Mouse (Mus musculus) embryonic facial prominence, embryonic 15.5 days (tissue): ENCODE measurements at regions not wholly inside any gene's neighbourhood (a gene's known extent, or its start where the extent isn't known, plus 50 kb on each side); places are given as distances from the start of the nearest gene placed in this dataset.

ENCODE experiments used
- ATAC-seq: fragments of 200-750 bp; cut with Nextera tagmentation; 2 replicates; pipeline ENCODE4 v1.8.0; 2017; ENCODE audit warnings: low read depth, moderate TSS enrichment; ENCODE audit not compliant: insufficient number of reproducible peaks, low FRiP score, low TSS enrichment
- H3K27ac ChIP-seq: fragments of 300-500 bp; sonication (generic); replicated peaks from 2 replicates; pipeline ENCODE4 v1.5.1; 2015; ENCODE audit warnings: mild to moderate bottlenecking, inconsistent platforms
- H3K27me3 ChIP-seq: fragments of 300-500 bp; sonication (generic); 2 replicates; pipeline ENCODE4 v1.6.1; 2015; ENCODE audit warnings: inconsistent platforms
- H3K36me3 ChIP-seq: fragments of 300-500 bp; sonication (generic); 2 replicates; pipeline ENCODE4 v1.6.1; 2015; ENCODE audit warnings: mild to moderate bottlenecking, inconsistent platforms
- H3K4me1 ChIP-seq: fragments of 300-500 bp; sonication (generic); 2 replicates; pipeline ENCODE4 v1.6.1; 2015; ENCODE audit warnings: inconsistent platforms
- H3K4me2 ChIP-seq: fragments of 300-500 bp; sonication (generic); replicated peaks from 2 replicates; pipeline ENCODE4 v1.6.1; 2015; ENCODE audit warnings: mild to moderate bottlenecking, inconsistent platforms
- H3K4me3 ChIP-seq: fragments of 300-500 bp; sonication (generic); replicated peaks from 2 replicates; pipeline ENCODE4 v1.5.1; 2015; ENCODE audit warnings: mild to moderate bottlenecking, inconsistent platforms
- H3K9ac ChIP-seq: fragments of 300-500 bp; sonication (generic); 2 replicates; pipeline ENCODE4 v1.6.1; 2015; ENCODE audit warnings: inconsistent platforms
- H3K9me3 ChIP-seq: fragments of 300-500 bp; sonication (generic); replicated peaks from 2 replicates; pipeline ENCODE4 v1.6.1; 2016; ENCODE audit warnings: inconsistent platforms
- WGBS: fragments of 180-500 bp; shearing (Covaris S2); methylation state at CpG from one replicate; pipeline ENCODE4 v1.1.7; 2015; 5-methylcytosine and 5-hydroxymethylcytosine counted together

DNA sequence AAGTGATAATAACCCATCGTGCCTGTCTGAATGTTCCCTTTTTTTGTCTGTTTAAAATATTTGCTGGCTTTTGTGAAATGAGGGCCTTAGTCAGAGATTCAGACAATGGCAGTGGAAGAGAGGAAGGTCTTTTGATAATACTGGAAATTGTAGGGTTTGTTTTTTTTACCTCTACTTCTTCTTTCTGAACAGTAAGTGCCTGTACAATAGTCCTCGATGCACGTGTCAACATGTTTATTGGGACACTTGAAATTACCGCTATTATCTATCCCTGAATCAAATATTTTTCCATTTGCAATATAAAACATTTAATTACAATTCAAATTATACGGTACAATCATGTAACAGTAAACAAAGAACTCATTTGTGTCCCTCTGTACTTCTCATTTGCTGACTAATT, 733.5 kb downstream of the Fam19a2 start:
- ATAC-seq = no peak
- WGBS = 75% methylated on average over 5 of the region's 5 CpGs
- Histone ChIP-seq H3K4me2 (no peak overlapping the region), H3K9ac (no peak overlapping the region), H3K4me3 (no peak overlapping the region), H3K4me1 (no peaks in the 10 kb centered on the region), H3K9me3 (no peaks in the 10 kb centered on the region), H3K36me3 (no peaks in the 10 kb centered on the region), H3K27me3 (no peaks in the 10 kb centered on the region), H3K27ac (no peak overlapping the region)

DNA sequence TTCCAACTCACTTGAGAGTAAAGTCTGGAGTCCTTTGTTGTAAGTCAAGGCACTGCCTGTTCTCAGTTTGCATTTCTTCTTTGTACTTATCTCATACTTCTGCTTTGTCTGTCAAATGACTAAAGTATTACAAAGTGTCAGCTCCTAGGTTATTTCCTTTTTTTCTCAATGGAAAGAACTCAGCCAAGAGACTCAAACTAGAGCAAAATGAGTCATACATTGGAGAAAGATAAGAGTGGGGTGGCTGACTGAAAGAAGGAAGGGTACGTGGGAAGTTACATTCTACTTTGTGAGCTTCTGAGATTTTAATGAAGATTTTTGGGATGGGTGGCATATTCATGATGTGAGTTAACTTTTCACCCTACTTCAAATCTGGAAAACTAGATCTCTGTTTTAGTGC, 735.2 kb downstream of the Fam19a2 start:
- ATAC-seq = no peak
- WGBS = 78% methylated on average over 1 of the region's 1 CpGs
- H3K9ac ChIP-seq = no peak overlapping the region

DNA sequence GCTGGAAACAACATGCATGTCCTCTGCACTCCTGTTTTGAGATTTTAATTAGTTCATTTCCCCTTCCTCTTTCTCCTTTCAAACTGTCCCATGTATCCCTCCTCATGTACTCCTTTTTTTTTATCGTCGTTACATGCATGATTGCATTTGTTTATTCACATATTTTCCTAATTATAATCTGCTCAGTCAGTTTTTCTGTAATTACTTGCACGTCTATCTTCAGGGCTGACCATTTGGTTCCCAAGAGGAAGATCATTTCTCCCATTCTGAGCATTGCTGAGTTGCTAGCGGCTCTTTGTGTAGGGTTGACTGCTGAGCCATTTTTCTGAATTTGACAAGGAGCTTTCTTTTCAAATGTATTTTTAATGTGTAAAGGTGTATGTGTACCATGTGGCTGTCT, 781.2 kb downstream of the Fam19a2 start:
- no peaks in the 10 kb centered on the region for H3K4me1 ChIP-seq
- no peak overlapping the region for H3K27ac ChIP-seq
- H3K9ac ChIP-seq = no peak overlapping the region
- no peaks in the 10 kb centered on the region for H3K9me3 ChIP-seq
- 51% methylated on average over 4 of the region's 4 CpGs for WGBS
- H3K27me3 ChIP-seq = no peaks in the 10 kb centered on the region
- H3K4me2 ChIP-seq = no peak overlapping the region
- no peak overlapping the region for H3K4me3 ChIP-seq
- no peak for ATAC-seq
- H3K36me3 ChIP-seq = no peaks in the 10 kb centered on the region

More for the DNA sequence above, 735.2 kb downstream of the Fam19a2 start:
- H3K27ac ChIP-seq = no peak overlapping the region
- no peak overlapping the region for H3K4me3 ChIP-seq
- H3K36me3 ChIP-seq = no peaks in the 10 kb centered on the region
- H3K27me3 ChIP-seq = no peaks in the 10 kb centered on the region
- no peak overlapping the region for H3K4me2 ChIP-seq
- H3K4me1 ChIP-seq = no peaks in the 10 kb centered on the region
- no peaks in the 10 kb centered on the region for H3K9me3 ChIP-seq

DNA sequence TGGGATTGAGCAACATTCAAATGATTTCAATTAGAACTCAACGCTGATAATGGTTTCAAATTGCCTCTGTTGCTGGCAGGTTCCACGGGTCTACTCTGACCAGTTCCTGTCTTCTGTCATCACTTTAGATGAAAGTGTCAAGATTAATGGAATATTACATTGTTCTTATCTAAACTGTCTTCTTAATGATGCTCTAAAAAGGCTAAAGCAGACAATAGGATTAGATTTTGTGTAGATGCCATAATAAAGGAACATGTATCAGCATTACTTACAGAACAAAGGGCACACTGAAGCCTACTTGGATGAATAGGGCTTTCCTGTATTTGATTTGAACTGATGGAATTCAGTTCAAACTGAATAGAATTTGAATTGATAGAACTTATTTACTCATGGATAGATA, 782.0 kb downstream of the Fam19a2 start:
- Histone ChIP-seq H3K27me3 (no peaks in the 10 kb centered on the region), H3K9me3 (no peaks in the 10 kb centered on the region)
- WGBS = 54% methylated on average over 2 of the region's 2 CpGs

DNA sequence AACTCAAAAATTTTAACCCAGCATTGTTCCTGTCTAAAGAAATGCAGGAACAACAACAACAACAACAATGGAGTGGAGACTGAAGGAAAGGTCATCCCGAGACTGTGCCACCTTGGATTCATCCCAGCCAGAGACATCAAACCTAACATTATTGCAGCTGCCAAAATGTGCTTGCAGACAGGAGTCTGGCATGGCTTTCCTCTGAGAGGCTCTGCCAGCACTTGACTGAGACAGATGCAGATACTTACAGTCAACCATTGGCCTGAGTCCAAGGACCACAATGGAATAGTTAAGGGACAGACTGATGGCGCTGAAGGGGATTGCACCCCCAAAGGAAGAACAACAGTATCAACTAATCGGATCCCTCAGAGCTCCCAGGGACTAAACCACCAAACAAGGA, 819.0 kb downstream of the Fam19a2 start:
- ATAC-seq = no peak
- Histone ChIP-seq H3K27ac (no peak overlapping the region), H3K27me3 (no peaks in the 10 kb centered on the region), H3K4me2 (no peak overlapping the region), H3K4me1 (no peaks in the 10 kb centered on the region), H3K9ac (no peak overlapping the region), H3K4me3 (no peak overlapping the region), H3K9me3 (no peaks in the 10 kb centered on the region), H3K36me3 (no peaks in the 10 kb centered on the region)
- 47% methylated on average over 3 of the region's 3 CpGs for WGBS

More for the DNA sequence above, 782.0 kb downstream of the Fam19a2 start:
- no peaks in the 10 kb centered on the region for H3K36me3 ChIP-seq
- H3K4me2 ChIP-seq = no peak overlapping the region
- H3K27ac ChIP-seq = no peak overlapping the region
- no peak overlapping the region for H3K4me3 ChIP-seq
- H3K9ac ChIP-seq = no peak overlapping the region
- ATAC-seq = no peak
- H3K4me1 ChIP-seq = no peaks in the 10 kb centered on the region

DNA sequence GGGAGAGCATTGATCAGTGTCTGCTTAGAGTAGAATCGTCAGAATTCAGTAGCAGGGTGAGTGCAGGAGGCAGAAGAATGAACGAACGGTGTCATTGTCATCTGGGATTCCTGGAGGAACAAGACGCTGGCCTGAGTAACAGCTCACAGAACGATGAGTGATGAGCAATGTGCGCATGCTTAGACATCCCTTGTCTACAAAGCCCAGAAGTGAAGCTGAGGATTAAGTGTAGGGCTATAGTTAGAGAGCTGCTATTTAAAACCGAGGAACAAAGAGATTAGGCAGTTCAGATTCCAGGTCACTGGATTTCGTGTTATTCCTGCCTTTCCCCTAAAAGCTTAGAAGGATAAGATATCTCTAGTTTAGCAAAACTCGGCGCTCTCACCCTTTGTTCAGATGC, 826.8 kb downstream of the Fam19a2 start:
- no peaks in the 10 kb centered on the region for H3K9me3 ChIP-seq
- H3K36me3 ChIP-seq = no peaks in the 10 kb centered on the region
- H3K27ac ChIP-seq = no peak overlapping the region
- no peak overlapping the region for H3K9ac ChIP-seq
- WGBS = 67% methylated on average over 10 of the region's 10 CpGs
- no peaks in the 10 kb centered on the region for H3K27me3 ChIP-seq
- H3K4me2 ChIP-seq = no peak overlapping the region
- ATAC-seq = no peak
- no peak overlapping the region for H3K4me3 ChIP-seq
- H3K4me1 ChIP-seq = no peaks in the 10 kb centered on the region

DNA sequence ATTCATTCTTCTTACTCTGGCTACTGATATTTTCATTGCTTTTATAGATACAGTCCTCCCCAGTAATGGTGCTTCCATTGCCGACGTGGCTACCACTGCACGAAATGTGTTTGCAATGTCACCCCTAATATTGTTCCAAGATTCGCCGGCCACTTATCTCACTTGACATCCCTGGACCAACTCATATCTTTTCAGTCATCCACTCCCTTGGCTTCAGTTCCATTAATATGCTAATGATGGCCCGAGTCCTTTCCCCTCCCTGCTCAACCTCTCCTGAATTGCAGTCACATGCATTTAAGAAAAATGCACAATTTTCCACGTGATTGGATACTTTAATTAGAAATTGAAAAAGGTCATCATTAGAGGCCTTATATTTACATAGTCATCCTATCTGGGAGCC, 827.6 kb downstream of the Fam19a2 start:
- Histone ChIP-seq H3K9me3 (no peaks in the 10 kb centered on the region), H3K27ac (no peak overlapping the region), H3K27me3 (no peaks in the 10 kb centered on the region), H3K4me1 (no peaks in the 10 kb centered on the region), H3K36me3 (no peaks in the 10 kb centered on the region), H3K9ac (no peak overlapping the region), H3K4me3 (no peak overlapping the region), H3K4me2 (no peak overlapping the region)
- WGBS = 86% methylated on average over 7 of the region's 7 CpGs
- no peak for ATAC-seq

DNA sequence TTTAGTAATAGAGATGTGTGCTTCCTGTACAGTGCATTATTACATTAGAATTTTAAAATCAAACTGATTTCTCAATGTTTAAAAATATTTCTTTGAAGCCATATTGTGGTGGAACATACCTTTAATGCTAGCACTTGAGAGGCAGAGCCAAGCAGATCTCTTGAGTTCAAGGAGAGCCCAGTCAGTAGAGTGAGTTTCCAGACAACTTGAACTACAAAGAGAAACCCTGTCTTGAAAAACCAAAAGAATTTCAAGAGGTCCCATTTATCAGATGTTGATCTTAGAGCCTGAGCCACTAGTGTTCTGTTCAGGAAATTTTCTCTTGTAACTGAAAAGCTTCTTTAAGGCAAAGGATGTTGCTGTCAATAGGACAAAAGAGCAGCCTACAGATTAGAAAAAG, 855.8 kb downstream of the Fam19a2 start:
- Histone ChIP-seq H3K27me3 (no peaks in the 10 kb centered on the region), H3K36me3 (no peaks in the 10 kb centered on the region), H3K27ac (no peak overlapping the region), H3K4me2 (no peak overlapping the region), H3K9me3 (no peaks in the 10 kb centered on the region), H3K4me1 (no peaks in the 10 kb centered on the region), H3K4me3 (no peak overlapping the region), H3K9ac (no peak overlapping the region)
- no peak for ATAC-seq

DNA sequence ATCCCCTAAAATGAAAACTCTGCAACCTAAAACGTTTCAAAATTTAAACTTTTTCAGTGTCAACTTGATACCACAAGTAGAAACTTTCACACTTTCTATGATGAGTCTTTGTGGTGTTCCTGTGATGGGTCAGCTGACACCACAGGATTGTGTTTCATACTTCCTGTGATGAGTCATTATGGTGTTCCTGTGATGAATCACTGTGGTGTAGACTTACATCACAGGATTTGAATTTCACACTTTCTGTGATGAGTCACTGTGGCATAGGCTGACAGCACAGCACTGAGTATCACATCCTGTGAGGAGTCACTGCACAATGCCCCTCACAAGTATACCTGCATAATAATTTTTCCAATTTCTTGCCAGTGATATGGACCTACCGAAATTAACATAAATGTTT, 874.7 kb downstream of the Fam19a2 start:
- Histone ChIP-seq H3K9ac (no peak overlapping the region), H3K9me3 (no peaks in the 10 kb centered on the region), H3K36me3 (no peaks in the 10 kb centered on the region), H3K4me1 (no peaks in the 10 kb centered on the region), H3K4me2 (no peak overlapping the region), H3K4me3 (no peak overlapping the region), H3K27me3 (no peaks in the 10 kb centered on the region), H3K27ac (no peak overlapping the region)
- 74% methylated on average over 2 of the region's 2 CpGs for WGBS
- ATAC-seq = no peak

DNA sequence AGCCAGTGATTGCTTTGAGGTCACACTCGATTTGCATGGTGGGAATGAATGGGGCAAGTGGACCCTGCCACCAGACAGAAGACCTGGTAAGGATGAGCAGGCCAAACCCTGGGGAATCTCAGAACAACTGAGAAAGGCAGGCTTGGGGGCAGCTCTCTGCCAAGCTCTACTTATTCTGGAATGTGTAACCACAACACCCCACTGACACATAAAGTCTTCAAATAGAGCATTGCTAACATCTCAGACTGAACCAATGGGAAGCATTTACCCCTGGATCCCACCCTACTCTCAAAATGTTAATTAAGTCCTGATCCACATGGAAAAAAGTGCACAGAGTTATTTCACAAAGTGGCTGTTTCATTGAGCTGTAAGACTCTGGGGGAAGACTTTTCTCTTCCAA, 878.5 kb downstream of the Fam19a2 start:
- Histone ChIP-seq H3K4me2 (no peak overlapping the region), H3K27ac (no peak overlapping the region; the same call in 1 of the 2 replicates), H3K27me3 (no peaks in the 10 kb centered on the region), H3K9ac (no peak overlapping the region), H3K4me3 (no peak overlapping the region), H3K4me1 (no peaks in the 10 kb centered on the region), H3K36me3 (no peaks in the 10 kb centered on the region), H3K9me3 (no peaks in the 10 kb centered on the region)
- ATAC-seq = peak; percentile 34; the same call in 1 of the 2 replicates
- 66% methylated on average over 1 of the region's 1 CpGs for WGBS

DNA sequence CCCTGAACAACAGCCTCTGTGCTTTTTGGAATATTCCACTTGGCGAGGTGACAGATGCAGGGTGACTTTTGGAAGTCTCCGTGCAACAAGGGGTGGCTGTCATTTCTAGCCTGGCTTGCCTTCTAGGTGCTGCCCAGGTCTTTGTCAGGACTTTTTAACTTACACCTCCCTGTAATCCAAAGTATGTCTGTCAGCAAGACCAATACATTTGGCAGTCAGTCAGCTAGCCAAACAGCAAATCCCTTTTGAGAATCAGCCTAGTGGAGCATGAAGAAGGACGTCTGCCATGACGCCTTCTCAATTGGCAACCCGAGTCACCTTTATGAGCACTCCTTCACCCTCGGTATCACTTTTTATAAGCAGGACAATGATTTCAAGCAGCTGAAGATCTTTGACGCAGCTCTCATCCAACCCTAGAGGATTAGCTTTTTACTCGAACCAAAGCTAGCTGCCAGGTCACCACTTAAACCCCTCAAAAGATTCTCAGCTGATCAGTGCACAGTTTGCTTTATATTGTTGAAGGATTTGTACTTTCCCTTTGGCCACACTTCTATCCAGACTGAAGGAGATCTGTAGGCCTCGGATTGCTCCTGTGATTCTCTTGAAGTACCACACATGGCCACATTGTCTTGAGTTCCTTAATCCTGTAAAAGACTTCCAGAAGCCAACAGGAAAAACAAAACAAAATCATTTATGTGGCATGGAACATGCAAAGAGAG, 883.1 kb downstream of the Fam19a2 start:
- H3K27ac ChIP-seq = no peak overlapping the region
- H3K9me3 ChIP-seq = no peaks in the 10 kb centered on the region
- no peaks in the 10 kb centered on the region for H3K36me3 ChIP-seq
- H3K4me1 ChIP-seq = no peaks in the 10 kb centered on the region
- WGBS = 55% methylated on average over 9 of the region's 9 CpGs
- no peak overlapping the region for H3K4me2 ChIP-seq
- no peak overlapping the region for H3K4me3 ChIP-seq
- H3K9ac ChIP-seq = no peak overlapping the region
- no peaks in the 10 kb centered on the region for H3K27me3 ChIP-seq
- ATAC-seq = no peak

DNA sequence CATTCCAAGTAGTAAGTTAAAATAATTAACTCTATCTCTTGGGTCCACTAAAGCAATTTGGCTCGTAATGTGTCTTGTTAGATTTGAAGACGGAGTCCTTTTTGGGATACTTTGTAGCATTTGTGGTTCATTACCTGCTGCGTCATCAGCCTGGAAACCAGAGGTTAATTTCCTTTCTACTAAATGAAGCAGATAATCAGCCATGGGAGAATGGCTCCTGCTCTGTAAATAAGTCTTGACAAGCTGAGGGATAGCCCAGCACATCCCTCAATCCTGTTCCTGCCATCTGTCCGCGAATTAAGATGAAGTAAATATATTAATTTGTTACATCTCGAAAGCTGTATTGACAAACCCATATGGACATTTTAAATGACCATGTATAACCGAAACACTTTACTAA, 899.6 kb downstream of the Fam19a2 start:
- Histone ChIP-seq H3K4me1 (no peaks in the 10 kb centered on the region), H3K27ac (no peak overlapping the region), H3K4me3 (no peak overlapping the region), H3K4me2 (no peak overlapping the region), H3K27me3 (no peaks in the 10 kb centered on the region), H3K36me3 (no peaks in the 10 kb centered on the region), H3K9me3 (no peaks in the 10 kb centered on the region), H3K9ac (no peak overlapping the region)
- no peak for ATAC-seq
- WGBS = 69% methylated on average over 7 of the region's 7 CpGs
